Mouse (Mus musculus) limb, embryonic 11.5 days (tissue): Measurements from ENCODE around the gene Krt16. TPM values are rescaled to one million over a fixed set of nuclear protein-coding genes. Genes with fewer than 3 reads are reported as not detected.
"Not testable (repeated sequence)": the region's sequence is repeated elsewhere in the genome, so short reads cannot be mapped to it uniquely, and the experiment has no call there.

Experiments
- ATAC-seq: fragments of 200-750 bp; cut with Nextera tagmentation; 2 replicates; pipeline ENCODE4 v1.8.0; 2017; ENCODE audit warnings: low read depth; ENCODE audit not compliant: insufficient number of reproducible peaks, low FRiP score, low TSS enrichment
- DNase-seq: peaks from one replicate; pipeline ENCODE4 v3.0.0-alpha.2; 2015; ENCODE audit warnings: low spot score
- H3K27ac ChIP-seq: fragments of 300-500 bp; sonication (generic); replicated peaks from 2 replicates; pipeline ENCODE4 v1.5.1; 2014; ENCODE audit warnings: low read depth, mild to moderate bottlenecking, low read length
- H3K27me3 ChIP-seq: fragments of 300-500 bp; sonication (generic); 2 replicates; pipeline ENCODE4 v1.6.1; 2014; ENCODE audit warnings: mild to moderate bottlenecking, low read length, mixed read lengths; ENCODE audit not compliant: control insufficient read depth, insufficient read depth
- H3K36me3 ChIP-seq: fragments of 300-500 bp; sonication (generic); 2 replicates; pipeline ENCODE4 v1.6.1; 2014; ENCODE audit warnings: mild to moderate bottlenecking, low read length, moderate library complexity, mixed read lengths; ENCODE audit not compliant: control insufficient read depth, insufficient read depth
- H3K4me1 ChIP-seq: fragments of 300-500 bp; sonication (generic); 2 replicates; pipeline ENCODE4 v1.6.1; 2014; ENCODE audit warnings: low read length, mixed read lengths; ENCODE audit not compliant: control insufficient read depth, insufficient read depth
- H3K4me2 ChIP-seq: fragments of 300-500 bp; sonication (generic); 2 replicates; pipeline ENCODE4 v1.6.1; 2014; ENCODE audit warnings: low read depth, mild to moderate bottlenecking, moderate library complexity; ENCODE audit not compliant: severe bottlenecking
- H3K4me3 ChIP-seq: fragments of 300-500 bp; sonication (generic); 2 replicates; pipeline ENCODE4 v1.5.1; 2014; ENCODE audit warnings: low read depth, low read length
- H3K9ac ChIP-seq: fragments of 300-500 bp; sonication (generic); 2 replicates; pipeline ENCODE4 v1.6.1; 2014; ENCODE audit warnings: mild to moderate bottlenecking, low read length
- H3K9me3 ChIP-seq: fragments of 300-500 bp; sonication (generic); 2 replicates; pipeline ENCODE4 v1.6.1; 2016; ENCODE audit warnings: low read length; ENCODE audit not compliant: control insufficient read depth
- WGBS: fragments of 180-500 bp; shearing (Covaris S2); extraction: QIAGEN DNeasy Blood & Tissue Kit; methylation state at CpG from one replicate; pipeline ENCODE4 v1.1.7; 2014; 5-methylcytosine and 5-hydroxymethylcytosine counted together
- polyA plus RNA-seq: library from polyadenylated mRNA; unstranded; fragments of >200 nt; fragmentation: Nextera tagmentation; extraction: Ambion mirVana; gene quantifications from 2 replicates; pipeline ENCODE4 v1.2.1, GENCODE M21; 2014

The Krt16 gene
- polyA plus RNA-seq, 1 experiment from 2014 or later = not detected

DNA sequence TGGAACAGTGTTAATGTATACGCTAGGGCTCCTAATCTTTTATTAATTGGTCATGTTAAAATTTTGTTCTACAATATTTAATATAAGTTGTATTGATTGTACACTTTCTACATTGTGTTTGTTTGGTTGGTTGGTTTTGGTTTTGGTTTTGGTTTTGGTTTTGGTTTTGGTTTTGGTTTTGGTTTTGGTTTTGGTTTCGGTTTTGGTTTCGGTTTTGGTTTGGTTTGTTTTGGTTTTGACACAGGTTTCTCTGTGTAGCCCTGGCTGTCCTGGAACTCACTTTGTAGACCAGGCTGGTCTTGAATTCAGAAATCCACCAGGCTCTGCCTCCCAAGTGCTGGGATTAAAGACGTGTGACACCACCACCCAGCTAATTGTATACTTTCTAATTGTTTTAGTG, 8.4 kb downstream of the Krt16 start:
- H3K36me3 ChIP-seq, H3K9ac ChIP-seq, H3K4me3 ChIP-seq, DNase-seq, H3K27me3 ChIP-seq, H3K9me3 ChIP-seq, H3K4me1 ChIP-seq, H3K4me2 ChIP-seq, H3K27ac ChIP-seq, ATAC-seq: not testable (repeated sequence)
- WGBS = 89% methylated on average over 4 of the region's 4 CpGs

DNA sequence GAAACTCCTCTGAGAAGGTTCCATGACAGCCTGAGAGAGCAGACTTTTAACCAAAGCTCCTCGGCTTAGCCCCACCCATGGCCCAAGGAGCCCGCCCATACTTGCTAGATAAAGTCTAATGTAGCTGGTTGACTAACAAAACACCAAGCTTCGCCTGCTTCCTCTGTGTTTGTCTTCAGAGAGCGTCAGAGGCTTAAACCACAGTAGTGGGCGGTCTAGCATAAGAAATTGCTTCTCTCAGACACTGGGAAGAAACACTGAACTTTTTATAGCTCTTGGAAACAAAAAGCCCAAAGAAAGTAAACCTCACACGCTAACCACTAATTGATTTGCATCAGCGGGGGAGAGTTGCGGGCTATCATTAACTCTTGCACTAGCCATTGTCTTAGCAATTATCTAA, 27.0 kb downstream of the Krt16 start:
- ATAC-seq = no peak

DNA sequence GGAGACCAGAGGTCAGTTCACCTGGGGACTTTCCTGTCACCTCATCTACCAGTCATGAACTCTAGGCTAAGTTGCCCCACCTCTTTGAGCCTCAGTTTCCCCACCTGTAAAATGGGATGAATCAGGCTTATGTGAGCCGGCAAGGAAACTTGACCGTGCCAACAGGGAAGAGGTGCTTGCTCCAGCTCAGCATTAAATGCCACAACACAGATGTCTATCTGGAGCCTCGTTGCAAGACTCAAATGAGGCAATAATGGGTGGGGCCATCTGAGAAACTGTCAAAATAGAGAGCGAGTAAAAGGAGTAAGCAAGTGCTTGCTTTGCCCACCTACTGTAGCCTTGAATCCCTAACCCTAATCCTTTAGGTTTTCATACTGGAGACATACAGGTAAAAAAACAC, 29.4 kb downstream of the Krt16 start:
- no peaks in the 10 kb centered on the region for H3K9me3 ChIP-seq
- H3K4me2 ChIP-seq = no peak overlapping the region
- no peak overlapping the region for H3K27ac ChIP-seq
- WGBS = 81% methylated on average over 4 of the region's 4 CpGs
- H3K36me3 ChIP-seq = no peaks in the 10 kb centered on the region
- H3K4me1 ChIP-seq = no peaks in the 10 kb centered on the region
- H3K9ac ChIP-seq = no peak overlapping the region
- H3K27me3 ChIP-seq = no peaks in the 10 kb centered on the region
- DNase-seq (no peak), ATAC-seq (no peak)
- no peak overlapping the region for H3K4me3 ChIP-seq

More for the DNA sequence above, 27.0 kb downstream of the Krt16 start:
- Histone ChIP-seq H3K27ac (no peak overlapping the region), H3K4me1 (no peaks in the 10 kb centered on the region), H3K9me3 (no peaks in the 10 kb centered on the region), H3K9ac (no peak overlapping the region), H3K36me3 (no peaks in the 10 kb centered on the region), H3K4me3 (no peak overlapping the region), H3K4me2 (no peak overlapping the region), H3K27me3 (no peaks in the 10 kb centered on the region)
- WGBS = 76% methylated on average over 8 of the region's 8 CpGs
- no peak for DNase-seq

GRCm38 (mm10) chr11:100208542-100208941, 40.2 kb downstream of the Krt16 start:
- H3K4me2 ChIP-seq = no peak overlapping the region

DNA sequence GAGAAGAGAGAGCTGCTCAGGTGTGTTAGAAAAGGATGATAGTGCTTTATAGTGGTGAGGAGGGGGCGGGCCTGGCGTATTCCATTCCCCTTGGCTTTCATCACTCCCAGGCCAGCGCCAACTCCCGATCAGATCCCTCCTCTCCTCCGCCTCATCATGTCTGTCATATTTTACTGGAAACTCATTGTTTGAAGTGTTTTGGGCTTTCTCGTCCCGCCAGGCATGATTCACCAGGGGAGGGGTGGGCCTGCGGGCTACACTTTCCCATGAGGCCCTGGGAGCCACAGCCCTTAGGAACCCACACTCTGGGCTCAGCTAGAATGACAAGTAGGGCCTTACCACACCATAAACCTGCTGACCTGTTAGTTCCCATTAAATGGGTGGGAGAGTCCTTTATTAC, 41.2 kb downstream of the Krt16 start, which contains the start of gene Krt14:
Gene Krt14, minus strand, starts transcription at position 51 of the 400 bp plus-strand sequence.
- Histone ChIP-seq H3K36me3 (no peaks in the 10 kb centered on the region), H3K27me3 (no peaks in the 10 kb centered on the region), H3K4me2 (no peak within 1 kb of the TSS), H3K27ac (no peak within 1 kb of the TSS), H3K9ac (no peak within 1 kb of the TSS), H3K4me3 (no peak within 1 kb of the TSS), H3K9me3 (no peaks in the 10 kb centered on the region), H3K4me1 (no peaks in the 10 kb centered on the region)
- no peak for DNase-seq
- 91% methylated on average over 8 of the region's 8 CpGs for WGBS
- no peak for ATAC-seq

More at GRCm38 (mm10) chr11:100208542-100208941, 40.2 kb downstream of the Krt16 start:
- no peaks in the 10 kb centered on the region for H3K9me3 ChIP-seq
- peak; percentile 35 for DNase-seq
- no peaks in the 10 kb centered on the region for H3K27me3 ChIP-seq
- no peak for ATAC-seq
- H3K4me1 ChIP-seq = no peaks in the 10 kb centered on the region
- no peaks in the 10 kb centered on the region for H3K36me3 ChIP-seq
- no peak overlapping the region for H3K27ac ChIP-seq
- 56% methylated on average over 6 of the region's 6 CpGs for WGBS
- H3K9ac ChIP-seq = no peak overlapping the region
- H3K4me3 ChIP-seq = no peak overlapping the region

GRCm38 (mm10) chr11:100203448-100203847, 45.3 kb downstream of the Krt16 start:
- Histone ChIP-seq H3K4me1 (no peaks in the 10 kb centered on the region), H3K9me3 (no peaks in the 10 kb centered on the region), H3K36me3 (no peaks in the 10 kb centered on the region), H3K9ac (no peak overlapping the region), H3K27me3 (no peaks in the 10 kb centered on the region), H3K27ac (no peak overlapping the region), H3K4me3 (no peak overlapping the region), H3K4me2 (no peak overlapping the region)
- 21% methylated on average over 6 of the region's 6 CpGs for WGBS
- DNase-seq = peak; percentile 84
- ATAC-seq = no peak

DNA sequence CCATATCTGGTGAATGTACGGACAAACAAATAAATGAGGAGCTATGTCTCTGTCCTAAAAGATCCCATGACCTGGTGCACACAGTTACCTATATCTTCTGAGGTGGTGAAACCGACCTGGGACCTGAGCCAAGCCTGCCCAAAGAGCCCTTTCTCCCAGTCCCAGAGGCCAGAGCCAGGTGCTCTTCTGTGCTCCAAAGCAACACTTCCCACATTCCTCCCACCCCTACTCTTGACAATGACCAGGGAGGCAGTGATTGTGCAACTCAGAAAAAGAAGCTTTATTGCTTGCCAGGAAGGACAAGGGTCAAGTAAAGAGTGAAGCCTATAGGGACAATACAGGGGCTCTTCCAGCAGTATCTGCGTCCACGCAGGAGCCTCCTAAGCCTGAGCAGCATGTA, 45.8 kb downstream of the Krt16 start:
- 81% methylated on average over 4 of the region's 4 CpGs for WGBS
- DNase-seq (no peak), ATAC-seq (no peak)
- Histone ChIP-seq H3K27ac (no peak overlapping the region), H3K27me3 (no peaks in the 10 kb centered on the region), H3K9ac (no peak overlapping the region), H3K4me1 (no peaks in the 10 kb centered on the region), H3K4me2 (no peak overlapping the region), H3K36me3 (no peaks in the 10 kb centered on the region), H3K9me3 (no peaks in the 10 kb centered on the region), H3K4me3 (no peak overlapping the region)

GRCm38 (mm10) chr11:100200104-100200820, 48.4 kb downstream of the Krt16 start:
- H3K4me2 ChIP-seq = no peak overlapping the region
- whole genome bisulfite sequencing = 46% methylated on average over 8 of the region's 8 CpGs
- ATAC-seq = no peak
- H3K27ac ChIP-seq = no peak overlapping the region
- H3K4me3 ChIP-seq = no peak overlapping the region
- no peaks in the 10 kb centered on the region for H3K4me1 ChIP-seq
- DNase-seq = peak; percentile 55
- H3K36me3 ChIP-seq = no peaks in the 10 kb centered on the region
- no peaks in the 10 kb centered on the region for H3K27me3 ChIP-seq
- no peaks in the 10 kb centered on the region for H3K9me3 ChIP-seq
- no peak overlapping the region for H3K9ac ChIP-seq

GRCm38 (mm10) chr11:100198666-100199065, 50.0 kb downstream of the Krt16 start:
- Histone ChIP-seq H3K4me3 (no peak overlapping the region), H3K4me1 (no peaks in the 10 kb centered on the region), H3K9me3 (no peaks in the 10 kb centered on the region), H3K36me3 (no peaks in the 10 kb centered on the region), H3K9ac (no peak overlapping the region), H3K27me3 (no peaks in the 10 kb centered on the region), H3K4me2 (no peak overlapping the region), H3K27ac (no peak overlapping the region)
- 74% methylated on average over 4 of the region's 4 CpGs for WGBS
- ATAC-seq = no peak
- no peak for DNase-seq
